Mouse (Mus musculus): ENCODE measurements around the gene Cracr2a. TPM values are rescaled to one million over a fixed set of nuclear protein-coding genes. Genes with fewer than 3 reads are reported as not detected.

Gene Cracr2a
- total RNA-seq, 2 experiments from 2014 or later = 0.42 to 0.94 TPM

DNA sequence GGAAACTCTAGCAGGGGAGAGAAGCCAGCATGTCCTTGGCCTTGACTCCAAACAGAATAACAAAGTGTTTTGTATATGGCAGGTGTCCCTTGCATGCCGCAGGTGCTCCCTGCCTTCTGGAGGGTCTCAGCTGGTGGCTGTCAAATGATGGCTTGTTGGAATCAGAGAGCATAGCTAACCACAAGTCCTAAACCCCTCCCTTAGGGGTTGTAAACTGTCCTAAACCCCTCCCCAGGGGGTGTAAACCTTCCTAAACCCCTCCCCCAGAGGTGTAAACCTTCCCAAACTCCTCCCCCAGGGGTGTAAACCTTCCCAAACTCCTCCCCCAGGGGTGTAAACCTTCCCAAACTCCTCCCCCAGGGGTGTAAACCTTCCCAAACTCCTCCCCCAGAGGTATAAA, 55.5 kb downstream of the Cracr2a start:
- DNase-seq = no peak
- intact Hi-C loops (cut with DNase I; ENCODE audit: low total_unique reads) = loop anchor here (5.0 kb wide), 1 partner anchor 311 kb away; no protein-coding TSS in a partner anchor

DNA sequence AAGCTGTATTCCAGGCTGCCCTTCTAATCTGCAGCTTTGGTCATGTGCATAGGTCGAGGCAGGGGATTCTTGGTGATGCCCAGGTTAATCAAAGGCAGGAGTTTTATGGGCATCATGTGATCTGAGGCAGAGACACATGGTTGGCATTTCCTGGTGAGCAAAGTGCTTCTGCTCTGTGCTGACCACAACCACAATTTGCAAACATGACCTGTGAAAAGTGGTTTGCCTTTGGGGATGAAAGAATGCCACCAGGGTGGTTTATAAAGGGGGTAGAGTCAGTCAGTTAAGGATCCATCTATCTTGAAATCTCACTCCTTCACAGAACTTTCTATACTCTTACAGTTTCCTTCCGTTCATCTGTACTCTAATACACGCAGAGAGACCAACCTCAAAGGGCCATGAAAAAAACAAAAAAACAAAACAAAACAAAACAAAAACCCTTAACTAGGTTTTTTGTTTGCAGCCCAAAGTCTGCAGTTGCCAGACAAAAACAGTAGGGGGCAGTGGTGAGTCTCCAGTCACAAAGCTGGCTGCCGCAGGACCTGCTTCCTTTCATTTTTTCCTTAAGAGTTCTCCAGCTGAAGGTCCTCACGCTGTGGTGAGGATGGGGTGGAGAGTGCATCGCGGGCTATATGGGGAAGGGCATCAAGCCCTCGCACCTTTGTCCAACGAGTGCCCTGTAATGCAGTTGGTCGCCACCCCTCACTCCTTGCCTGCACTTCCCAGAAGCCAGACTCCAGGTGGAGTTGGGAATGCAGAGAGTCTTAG, 56.3 kb downstream of the Cracr2a start:
- intact Hi-C loops (cut with DNase I; ENCODE audit: low total_unique reads) = loop anchor here (5.0 kb wide), 1 partner anchor 310 kb away; no protein-coding TSS in a partner anchor

DNA sequence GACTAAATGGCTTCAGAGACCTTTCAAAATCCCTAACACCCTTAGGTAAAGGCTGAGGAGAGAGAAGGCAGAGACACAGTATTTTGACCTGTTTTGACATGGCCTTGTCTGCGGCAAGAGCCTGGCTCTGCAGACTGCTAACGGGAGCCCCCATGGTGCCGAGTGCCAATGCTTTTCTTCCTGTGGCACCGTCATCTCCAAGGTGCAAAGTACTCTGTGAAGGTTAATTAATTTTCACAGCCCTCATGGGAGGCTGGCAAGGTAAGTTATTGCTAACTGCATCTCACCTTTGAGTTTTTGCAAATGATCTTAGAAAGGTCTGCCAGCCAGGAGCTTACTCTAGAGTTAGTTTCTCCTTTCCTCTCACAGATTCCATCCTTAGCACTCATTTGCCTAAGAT, 57.5 kb downstream of the Cracr2a start:
- intact Hi-C loops (cut with DNase I; ENCODE audit: low total_unique reads) = loop anchor here (5.0 kb wide), 1 partner anchor 309 kb away; no protein-coding TSS in a partner anchor
- DNase-seq = no peak

More for the DNA sequence above, 56.3 kb downstream of the Cracr2a start:
- peak; percentile 22 for DNase-seq

DNA sequence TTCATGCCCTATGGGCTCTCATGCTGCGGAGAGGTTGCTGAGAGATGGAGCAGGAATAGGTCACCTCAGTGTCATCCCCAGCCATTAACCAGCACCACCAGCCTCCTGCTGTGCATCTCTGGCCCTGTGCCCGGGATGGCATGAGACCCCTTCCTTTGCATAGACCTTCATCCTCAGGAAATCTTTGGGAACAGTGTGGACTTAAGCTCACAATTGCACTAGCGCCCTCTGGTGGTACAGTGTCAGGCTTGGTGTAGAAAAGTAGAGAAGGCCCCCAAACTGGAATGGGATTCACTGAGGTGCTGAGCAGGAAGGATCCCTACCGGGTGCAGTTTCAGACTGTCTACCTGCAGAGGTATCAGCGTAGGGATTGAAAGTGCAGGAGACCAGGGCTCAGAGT, 64.0 kb downstream of the Cracr2a start:
- intact Hi-C loops (cut with DNase I; ENCODE audit: low total_unique reads) = loop anchor here (5.0 kb wide), 1 partner anchor 83 kb away; no protein-coding TSS in a partner anchor
- peak; percentile 55 for DNase-seq

DNA sequence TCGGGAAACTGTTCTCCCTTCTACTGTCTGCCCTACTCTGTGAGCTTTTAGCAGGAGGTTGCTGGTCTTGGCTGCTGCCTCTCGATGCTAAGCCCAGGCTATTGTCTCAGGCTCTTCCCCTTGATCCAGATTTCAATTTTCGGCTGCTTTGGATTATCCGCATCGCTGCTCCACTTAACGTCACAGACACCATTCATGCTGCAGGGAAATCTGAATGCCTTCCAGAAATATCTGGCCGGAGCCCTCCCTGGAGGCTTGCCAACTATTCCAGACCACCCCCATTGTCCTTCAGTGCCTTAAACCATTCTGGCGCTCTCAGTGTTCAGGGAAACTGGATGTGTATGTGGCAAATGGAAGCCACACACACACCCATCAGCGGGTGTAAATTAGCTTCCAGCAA, 66.3 kb downstream of the Cracr2a start:
- no peak for DNase-seq
- intact Hi-C loops (cut with DNase I; ENCODE audit: low total_unique reads) = loop anchor here (5.0 kb wide), 1 partner anchor 85 kb away; no protein-coding TSS in a partner anchor

DNA sequence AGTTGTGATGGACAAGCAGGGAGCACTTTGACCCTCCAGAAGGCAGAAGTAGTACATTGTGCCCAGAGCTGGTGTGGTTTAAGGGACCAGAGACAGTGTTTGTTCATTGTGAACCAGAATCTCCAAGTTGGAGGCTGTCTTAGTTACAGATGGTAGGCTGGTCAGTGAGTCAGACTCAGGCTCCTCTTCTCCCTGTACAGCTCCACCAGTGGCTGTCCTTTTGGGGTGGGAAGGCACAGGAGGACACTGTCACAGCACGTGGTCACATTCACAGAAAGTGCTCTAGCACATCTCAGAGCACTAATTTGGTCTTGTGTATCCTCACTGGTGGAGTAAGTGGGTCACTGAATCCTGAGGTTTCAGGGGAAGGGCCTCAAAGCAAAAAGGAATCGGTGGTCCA, 68.1 kb downstream of the Cracr2a start:
- intact Hi-C loops (cut with DNase I; ENCODE audit: low total_unique reads) = loop anchor here (5.0 kb wide), 1 partner anchor 87 kb away; no protein-coding TSS in a partner anchor
- DNase-seq = no peak

DNA sequence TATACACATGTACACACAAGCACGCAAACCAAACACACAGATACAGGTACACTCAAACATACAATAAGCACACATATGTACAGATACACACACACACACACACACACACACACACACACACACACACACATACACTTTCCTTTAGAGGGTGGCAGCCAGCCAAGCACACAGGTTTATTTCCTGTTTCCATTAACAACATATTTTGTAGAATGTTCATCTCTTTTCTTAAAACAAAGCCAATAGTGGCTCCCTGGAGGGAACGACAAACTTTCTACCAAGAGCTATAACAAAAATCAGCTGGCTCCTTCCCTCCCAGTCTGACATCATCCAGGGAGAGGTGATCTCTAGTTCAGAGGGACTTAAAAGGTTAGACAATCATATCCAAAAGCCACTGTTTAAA, 73.7 kb downstream of the Cracr2a start:
- intact Hi-C loops (cut with DNase I; ENCODE audit: low total_unique reads) = no loop called here
- no peak for DNase-seq

DNA sequence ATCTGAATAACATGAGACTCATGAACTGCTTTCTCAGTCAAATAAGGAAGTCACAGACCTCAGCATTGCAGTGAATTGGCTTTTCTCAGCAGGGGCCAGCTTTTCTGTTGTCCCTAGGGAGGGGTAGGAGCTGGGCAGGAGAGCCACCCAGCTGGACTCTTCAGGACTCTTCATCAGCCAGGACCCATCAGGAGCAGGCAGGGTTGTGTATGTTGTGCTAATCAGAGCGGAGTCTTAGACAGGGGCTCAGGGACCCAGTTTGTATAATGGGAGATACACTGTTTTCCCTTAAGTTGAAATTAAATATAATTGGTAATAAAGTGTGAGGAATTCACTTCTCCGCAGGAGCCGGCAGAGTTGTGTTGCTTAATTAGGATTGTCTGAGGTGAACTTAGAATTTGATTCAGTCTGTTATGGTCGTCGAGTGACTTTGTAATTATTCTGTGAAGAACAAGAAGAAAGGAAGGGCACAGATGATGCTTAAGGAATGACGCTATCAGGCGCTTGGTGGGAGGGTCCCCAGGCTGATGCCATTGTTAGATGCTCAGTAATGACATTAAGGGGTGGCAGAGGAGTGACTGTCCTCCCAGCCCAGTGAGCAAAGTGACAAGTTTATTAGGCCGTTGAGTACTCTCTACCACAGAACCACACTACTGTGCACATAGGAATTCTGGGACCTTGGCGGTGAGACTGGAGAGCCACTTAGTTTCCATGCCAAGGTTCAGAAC, 74.5 kb downstream of the Cracr2a start:
- no peak for DNase-seq
- intact Hi-C loops (cut with DNase I; ENCODE audit: low total_unique reads) = no loop called here

DNA sequence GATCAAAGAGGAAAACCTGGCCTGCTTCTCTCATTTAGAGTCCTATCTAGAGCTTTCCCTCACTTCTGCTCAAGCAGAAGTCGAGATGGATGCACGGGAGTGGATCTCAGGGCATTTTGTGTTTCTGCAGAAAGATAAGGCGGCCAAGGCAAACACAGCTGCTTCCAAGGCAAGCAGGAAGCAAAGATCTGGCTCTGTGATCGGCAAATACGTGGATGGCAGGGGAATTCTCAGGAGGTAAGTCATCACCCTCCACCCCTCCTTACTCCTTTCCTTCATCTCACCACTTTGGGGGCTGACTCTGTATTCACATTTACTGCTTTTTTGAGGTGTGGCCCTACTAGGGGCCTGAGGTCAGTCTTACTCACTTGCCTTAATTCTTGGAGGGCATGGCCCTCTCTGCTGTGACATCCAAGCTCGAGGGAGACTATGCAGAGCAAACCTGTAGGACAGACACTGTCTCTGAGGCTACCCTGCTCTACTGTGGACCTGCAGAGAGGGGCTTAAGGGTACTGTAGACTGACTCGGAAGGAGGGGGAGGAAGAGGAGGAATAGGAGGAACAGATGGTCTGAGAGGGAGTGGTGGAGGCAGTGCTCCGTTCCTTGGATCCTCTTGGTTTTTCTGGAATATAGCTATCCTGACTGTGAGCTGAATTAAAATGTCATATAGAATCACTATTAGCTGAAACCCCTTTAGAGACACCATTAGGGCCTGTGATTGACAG, 80.1 kb downstream of the Cracr2a start:
- DNase-seq = no peak
- intact Hi-C loops (cut with DNase I; ENCODE audit: low total_unique reads) = no loop called here

DNA sequence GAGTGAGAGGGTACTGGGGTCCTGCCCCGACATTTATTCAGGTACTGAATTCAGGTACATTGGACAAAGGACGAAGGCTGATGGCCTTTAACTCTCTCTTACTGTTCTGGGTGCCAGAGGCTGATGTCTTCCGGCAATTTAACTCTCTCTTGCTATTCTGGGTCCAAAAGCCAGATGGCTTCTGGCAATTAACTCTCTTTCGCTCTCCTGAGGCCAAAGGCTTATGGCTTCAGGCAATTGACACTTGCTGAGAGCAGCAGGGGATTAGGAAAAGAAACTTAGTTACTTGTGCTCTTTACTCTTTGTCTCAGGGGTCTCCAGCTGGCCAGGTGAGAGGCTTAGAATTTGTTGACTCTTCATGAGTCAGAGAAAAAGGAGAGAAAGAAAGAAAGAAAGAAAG, 94.8 kb downstream of the Cracr2a start:
- no peak for DNase-seq
- intact Hi-C loops (cut with DNase I; ENCODE audit: low total_unique reads) = no loop called here

DNA sequence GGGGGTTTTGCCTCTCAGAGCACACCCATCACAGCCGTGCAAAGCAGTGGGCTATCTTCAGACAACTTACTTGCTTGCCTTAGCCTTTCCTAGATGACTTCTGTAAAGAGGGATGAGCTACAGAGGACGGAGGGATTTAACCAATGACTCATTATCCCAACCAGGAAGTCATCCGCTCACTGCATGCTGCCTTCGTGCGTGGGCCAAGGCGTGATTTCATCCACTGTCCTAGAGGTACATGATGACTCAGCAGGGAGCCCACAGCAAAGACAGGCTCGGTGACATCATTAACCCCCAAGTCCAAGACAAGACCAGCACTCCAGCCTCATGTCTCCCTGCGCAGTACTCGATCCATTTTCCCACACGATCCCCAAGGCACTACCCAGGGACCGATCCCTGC, 96.0 kb downstream of the Cracr2a start:
- intact Hi-C loops (cut with DNase I; ENCODE audit: low total_unique reads) = no loop called here
- no peak for DNase-seq

DNA sequence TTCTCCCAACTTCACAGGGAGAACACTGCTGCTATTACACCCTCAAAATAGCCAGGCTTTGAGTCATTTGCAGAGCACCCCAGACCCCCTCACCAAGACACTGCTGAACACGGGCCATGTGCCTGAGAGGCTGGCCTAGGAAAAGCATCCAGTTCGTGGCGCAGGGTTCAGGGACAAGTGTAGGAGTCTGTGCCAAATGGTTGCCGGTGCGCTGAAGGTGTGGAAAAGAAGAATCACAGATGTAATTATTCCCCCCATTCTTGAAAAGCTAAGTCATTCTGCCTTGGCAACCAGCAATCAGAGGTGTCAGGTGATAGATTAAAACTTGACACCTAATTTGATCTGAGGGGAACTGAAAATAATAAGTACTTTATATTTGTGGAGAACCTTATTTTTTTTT, 98.3 kb downstream of the Cracr2a start:
- intact Hi-C loops (cut with DNase I; ENCODE audit: low total_unique reads) = no loop called here
- no peak for DNase-seq

DNA sequence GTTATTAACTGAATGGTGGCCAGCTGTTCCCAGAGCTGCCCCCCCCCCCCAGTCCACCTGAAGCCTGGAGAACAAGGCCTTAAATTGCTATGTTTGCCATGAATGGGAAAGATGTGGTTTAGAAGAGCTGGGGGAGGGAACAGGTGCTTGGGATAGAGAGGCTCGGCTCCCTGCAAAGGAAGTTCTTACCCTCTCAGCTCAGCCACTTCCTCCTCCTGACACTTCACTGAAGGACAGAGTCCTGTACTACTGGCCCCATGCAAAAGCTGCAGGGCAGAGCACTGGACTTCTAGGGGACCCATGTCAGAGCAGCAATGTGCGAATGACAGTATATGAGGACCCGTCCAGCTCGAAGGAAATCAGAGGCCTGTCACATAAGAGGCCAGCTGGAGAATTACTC, 98.8 kb downstream of the Cracr2a start:
- DNase-seq = no peak
- intact Hi-C loops (cut with DNase I; ENCODE audit: low total_unique reads) = no loop called here

DNA sequence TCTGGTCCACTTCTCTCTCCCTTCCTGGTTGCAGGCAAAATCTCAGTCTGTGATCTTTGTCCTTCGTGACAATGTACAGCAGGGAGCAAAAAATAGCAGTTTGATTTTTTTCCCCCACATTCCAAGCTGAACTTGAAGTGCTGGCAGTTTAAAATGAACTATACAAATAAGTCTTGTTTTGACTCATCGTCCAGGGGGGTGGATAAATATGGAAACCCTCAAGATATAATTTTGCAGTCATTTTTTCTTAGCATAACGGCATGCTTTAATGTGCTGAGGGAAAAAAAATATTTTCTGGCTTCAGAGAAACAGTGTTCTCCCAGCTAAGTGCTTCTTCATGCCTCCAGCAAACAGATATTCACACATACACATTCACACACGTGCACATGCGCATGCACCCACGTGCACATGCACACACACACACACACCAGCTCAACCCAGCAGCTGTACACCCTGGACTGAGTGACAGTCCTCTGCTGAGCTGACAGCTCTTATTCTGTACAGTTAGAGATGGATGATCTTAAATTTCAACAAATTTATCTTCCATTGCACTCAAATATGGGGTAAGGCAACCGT, 100.7 kb downstream of the Cracr2a start:
- no peak for DNase-seq
- intact Hi-C loops (cut with DNase I; ENCODE audit: low total_unique reads) = no loop called here

DNA sequence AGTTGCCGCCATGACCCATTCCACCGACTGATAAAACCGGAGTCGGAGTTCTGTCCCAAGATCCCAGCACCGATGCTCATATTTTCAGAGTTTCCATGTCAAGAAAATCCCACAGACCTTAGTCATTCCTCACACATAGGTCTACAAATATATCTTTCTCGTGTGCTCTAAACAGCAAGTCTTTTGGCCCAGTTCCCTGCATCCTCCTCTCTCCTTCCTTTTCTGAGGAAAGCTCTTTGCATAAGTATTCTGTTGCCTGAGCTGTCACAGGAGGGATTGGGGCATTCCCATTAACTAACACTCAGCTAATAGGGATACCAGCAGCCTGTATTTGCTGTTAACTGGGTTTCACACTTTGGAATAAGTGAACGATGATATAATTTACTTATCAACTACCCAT, 102.1 kb downstream of the Cracr2a start:
- DNase-seq = no peak

DNA sequence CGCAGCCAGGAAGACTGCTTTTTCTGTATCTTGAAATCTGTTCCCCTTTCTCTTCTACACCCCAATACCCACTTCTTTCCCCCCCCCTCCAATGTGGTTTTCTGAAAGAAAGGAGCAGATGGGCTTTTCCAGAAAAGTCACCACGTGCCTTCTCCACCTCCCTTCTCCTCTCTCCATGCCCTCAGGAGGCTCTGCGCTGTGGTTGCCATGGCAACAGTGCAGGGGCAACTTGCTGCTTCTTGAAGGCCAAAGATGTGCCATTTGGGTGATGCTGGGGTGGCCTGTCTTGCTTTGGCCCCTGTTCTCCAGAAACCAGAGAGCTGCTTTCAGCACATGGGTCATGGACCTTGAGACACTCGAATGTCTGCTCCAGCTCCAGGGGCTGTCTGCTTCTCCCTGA, 108.2 kb downstream of the Cracr2a start:
- no peak for DNase-seq
- intact Hi-C loops (cut with DNase I; ENCODE audit: low total_unique reads) = no loop called here

More for the DNA sequence above, 102.1 kb downstream of the Cracr2a start:
- intact Hi-C loops (cut with DNase I; ENCODE audit: low total_unique reads) = no loop called here

DNA sequence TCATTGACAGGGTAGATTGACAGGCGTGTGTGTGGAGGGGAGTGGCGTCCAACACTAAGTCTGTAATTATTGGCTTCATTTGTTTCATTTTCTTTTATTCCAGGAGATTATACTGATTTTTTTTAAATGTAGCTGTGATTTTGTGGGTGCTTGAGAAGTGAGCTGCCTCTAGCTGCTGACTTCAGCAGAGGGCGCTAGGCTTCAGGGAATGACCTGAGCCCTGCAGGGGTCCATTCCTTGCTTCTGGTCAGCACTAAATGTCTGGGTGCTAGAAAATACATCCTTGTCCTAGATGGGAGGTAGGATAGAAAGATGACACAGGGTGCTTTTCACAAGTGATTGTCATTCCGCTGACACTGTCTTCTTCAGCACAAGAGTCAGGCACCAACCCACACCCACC, 108.9 kb downstream of the Cracr2a start:
- intact Hi-C loops (cut with DNase I; ENCODE audit: low total_unique reads) = no loop called here

DNA sequence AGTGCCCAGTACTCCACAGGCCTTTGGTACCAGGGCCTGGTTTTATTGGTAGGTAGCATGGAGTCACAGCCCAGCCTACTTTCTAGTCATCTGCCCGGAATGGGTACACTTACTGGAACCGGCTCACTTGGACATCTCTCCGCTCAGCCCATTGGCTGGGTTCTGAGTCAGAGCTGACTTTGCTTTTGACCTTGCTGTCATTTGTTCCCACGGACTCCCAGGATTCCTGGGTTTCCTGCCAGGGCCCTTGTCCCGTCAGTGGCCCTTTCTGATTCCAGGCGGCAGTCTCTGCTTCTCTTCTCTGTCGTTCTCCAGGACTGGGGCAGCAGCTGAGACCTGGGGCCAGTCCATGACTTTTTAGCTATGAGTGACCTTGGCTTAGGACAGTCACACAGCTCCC, 110.9 kb downstream of the Cracr2a start:
- no peak for DNase-seq
- intact Hi-C loops (cut with DNase I; ENCODE audit: low total_unique reads) = no loop called here

More for the DNA sequence above, 108.9 kb downstream of the Cracr2a start:
- DNase-seq = no peak

DNA sequence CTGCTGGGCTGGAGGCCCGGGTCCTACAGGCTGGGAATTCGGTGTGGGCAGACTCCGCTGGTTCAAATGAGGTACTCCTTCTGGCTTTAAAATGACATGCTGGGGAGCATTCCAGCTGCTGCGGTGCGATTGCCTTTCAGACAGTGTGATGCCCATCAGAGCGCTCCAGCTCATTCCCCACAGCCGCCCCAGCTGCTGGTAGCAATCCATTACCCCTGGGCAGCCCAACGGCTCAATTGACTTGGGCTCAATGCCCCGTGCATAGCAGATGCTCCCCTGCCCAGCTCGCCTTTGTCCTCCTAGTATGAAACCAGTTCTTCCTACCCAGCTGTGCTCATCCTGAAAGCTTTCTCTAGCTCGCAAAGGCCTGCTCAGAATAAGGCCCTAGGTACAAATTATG, 115.7 kb downstream of the Cracr2a start:
- intact Hi-C loops (cut with DNase I; ENCODE audit: low total_unique reads) = no loop called here
- peak; percentile 58 for DNase-seq

DNA sequence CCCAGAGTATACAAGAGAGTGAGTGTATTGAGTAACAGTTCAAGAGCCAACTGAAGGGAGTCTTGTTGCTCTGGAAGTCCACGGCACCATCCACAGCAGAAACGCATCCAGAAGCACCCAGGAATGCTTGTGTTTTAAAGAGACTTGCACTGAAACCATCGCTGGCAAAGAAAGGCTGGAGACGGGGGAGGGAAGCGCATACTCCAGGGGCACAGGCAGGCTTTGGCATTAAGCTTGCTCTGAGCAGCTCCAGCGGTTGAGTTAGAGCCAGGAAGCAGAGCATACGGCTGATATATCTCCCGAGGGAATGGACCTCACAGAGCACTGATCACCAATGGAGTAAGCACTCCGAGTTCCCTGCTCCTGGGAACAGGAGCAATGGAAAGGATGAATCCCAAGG, 117.2 kb downstream of the Cracr2a start:
- intact Hi-C loops (cut with DNase I; ENCODE audit: low total_unique reads) = no loop called here
- DNase-seq = no peak
